Mouse (Mus musculus) 416B (cell line): ENCODE results near the gene Lypd6b.

ENCODE experiments used
- DNase-seq: peaks from one replicate; pipeline ENCODE4 v3.0.0; 2011; ENCODE audit warnings: low read depth

Gene Lypd6b

GRCm38 (mm10) chr2:49818126-49818525 lies 30.6 kb downstream of the Lypd6b start:
- no peak for DNase-seq

- no peak for DNase-seq
These were observed 34.8 kb downstream of the Lypd6b start for GRCm38 (mm10) chr2:49822312-49822711.

- DNase-seq = no peak
These were observed 38.1 kb downstream of the Lypd6b start for GRCm38 (mm10) chr2:49825588-49825987.

- DNase-seq = no peak
These were observed 40.3 kb downstream of the Lypd6b start for GRCm38 (mm10) chr2:49827756-49828155.

GRCm38 (mm10) chr2:49830369-49830768 lies 42.9 kb downstream of the Lypd6b start:
- no peak for DNase-seq

GRCm38 (mm10) chr2:49832277-49832803 lies 44.9 kb downstream of the Lypd6b start:
- no peak for DNase-seq

- DNase-seq = no peak
These were observed 50.1 kb downstream of the Lypd6b start for GRCm38 (mm10) chr2:49837454-49838059.

- DNase-seq = no peak
These were observed 51.1 kb downstream of the Lypd6b start for GRCm38 (mm10) chr2:49838611-49839010.

- DNase-seq = no peak
These were observed 53.1 kb downstream of the Lypd6b start for GRCm38 (mm10) chr2:49840573-49840972.

- DNase-seq = no peak
These were observed 53.6 kb downstream of the Lypd6b start for GRCm38 (mm10) chr2:49841089-49841488.

GRCm38 (mm10) chr2:49845104-49845503 lies 57.6 kb downstream of the Lypd6b start:
- no peak for DNase-seq

- DNase-seq = peak; percentile 86
These were observed 58.6 kb downstream of the Lypd6b start for GRCm38 (mm10) chr2:49846097-49846496.

GRCm38 (mm10) chr2:49846880-49847279 lies 59.4 kb downstream of the Lypd6b start:
- DNase-seq = no peak

GRCm38 (mm10) chr2:49847831-49848230 lies 60.3 kb downstream of the Lypd6b start:
- DNase-seq = no peak

GRCm38 (mm10) chr2:49849771-49850170 lies 62.3 kb downstream of the Lypd6b start:
- DNase-seq = no peak

GRCm38 (mm10) chr2:49851977-49852376 lies 64.5 kb downstream of the Lypd6b start:
- no peak for DNase-seq

- DNase-seq = no peak
These were observed 68.7 kb downstream of the Lypd6b start for GRCm38 (mm10) chr2:49856161-49856564.

GRCm38 (mm10) chr2:49856584-49856983 lies 69.1 kb downstream of the Lypd6b start:
- no peak for DNase-seq

- no peak for DNase-seq
These were observed 72.9 kb downstream of the Lypd6b start for GRCm38 (mm10) chr2:49860219-49860962.

- DNase-seq = no peak
These were observed 73.6 kb downstream of the Lypd6b start for GRCm38 (mm10) chr2:49860969-49861592.

- no peak for DNase-seq
These were observed 74.2 kb downstream of the Lypd6b start for GRCm38 (mm10) chr2:49861658-49862057.

- no peak for DNase-seq
These were observed 80.8 kb downstream of the Lypd6b start for GRCm38 (mm10) chr2:49868116-49868858.
